Mouse (Mus musculus): ENCODE results near the gene Urad.

The Urad gene

GRCm38 (mm10) chr5:147322183-147322582 lies at the start of gene Urad:
Gene Urad, minus strand, starts transcription at chr5:147322440.
- no peak for DNase-seq (ENCODE audit: low spot score)

- no peak for DNase-seq (ENCODE audit: low spot score)
Measured at GRCm38 (mm10) chr5:147370276-147370675, 48.0 kb upstream of the Urad start.

- DNase-seq (ENCODE audit: low spot score) = no peak
Measured at GRCm38 (mm10) chr5:147368221-147368620, 46.0 kb upstream of the Urad start.

GRCm38 (mm10) chr5:147365995-147366765 lies 43.9 kb upstream of the Urad start:
- DNase-seq (ENCODE audit: low spot score) = no peak

- DNase-seq (ENCODE audit: low spot score) = peak; percentile 30
Measured at GRCm38 (mm10) chr5:147363054-147363453, 40.8 kb upstream of the Urad start.

- DNase-seq (ENCODE audit: low spot score) = no peak
Measured at GRCm38 (mm10) chr5:147358481-147358880, 36.2 kb upstream of the Urad start.

GRCm38 (mm10) chr5:147357536-147357935 lies 35.3 kb upstream of the Urad start:
- no peak for DNase-seq (ENCODE audit: low spot score)

- no peak for DNase-seq (ENCODE audit: low spot score)
Measured at GRCm38 (mm10) chr5:147356260-147357055, 34.2 kb upstream of the Urad start.

- no peak for DNase-seq (ENCODE audit: low spot score)
Measured at GRCm38 (mm10) chr5:147355788-147356187, 33.5 kb upstream of the Urad start.

GRCm38 (mm10) chr5:147354985-147355384 lies 32.7 kb upstream of the Urad start:
- no peak for DNase-seq (ENCODE audit: low spot score)

GRCm38 (mm10) chr5:147354161-147354780 lies 32.0 kb upstream of the Urad start:
- no peak for DNase-seq (ENCODE audit: low spot score)

- DNase-seq (ENCODE audit: low spot score) = no peak
Measured at GRCm38 (mm10) chr5:147351931-147352330, 29.7 kb upstream of the Urad start.

GRCm38 (mm10) chr5:147345981-147346380 lies 23.7 kb upstream of the Urad start:
- no peak for DNase-seq (ENCODE audit: low spot score)

- DNase-seq (ENCODE audit: low spot score) = no peak
Measured at GRCm38 (mm10) chr5:147343904-147344303, 21.7 kb upstream of the Urad start.

- DNase-seq (ENCODE audit: low spot score) = no peak
Measured at GRCm38 (mm10) chr5:147342901-147343300, 20.7 kb upstream of the Urad start.

GRCm38 (mm10) chr5:147340741-147341414 lies 18.6 kb upstream of the Urad start:
- DNase-seq (ENCODE audit: low spot score) = peak; percentile 19

- peak; percentile 18 for DNase-seq (ENCODE audit: low spot score)
Measured at GRCm38 (mm10) chr5:147339560-147339959, 17.3 kb upstream of the Urad start.

- DNase-seq (ENCODE audit: low spot score) = no peak
Measured at GRCm38 (mm10) chr5:147338967-147339366, 16.7 kb upstream of the Urad start.

GRCm38 (mm10) chr5:147332711-147333110 lies 10.5 kb upstream of the Urad start:
- no peak for DNase-seq (ENCODE audit: low spot score)

- peak; percentile 28 for DNase-seq (ENCODE audit: low spot score)
Measured at GRCm38 (mm10) chr5:147331547-147331946, 9.3 kb upstream of the Urad start.

GRCm38 (mm10) chr5:147329946-147330345 lies 7.7 kb upstream of the Urad start:
- DNase-seq (ENCODE audit: low spot score) = no peak

GRCm38 (mm10) chr5:147327636-147328035 lies 5.4 kb upstream of the Urad start:
- DNase-seq (ENCODE audit: low spot score) = no peak

Measured in lung, postnatal 25 days (tissue).